Mouse (Mus musculus) retina, embryonic 14.5 days (tissue): ENCODE data around the gene Map10.

Experiments used
- DNase-seq: peaks from one replicate; pipeline ENCODE4 v3.0.0-alpha.2; 2015; ENCODE audit warnings: low spot score

Map10 gene

DNA sequence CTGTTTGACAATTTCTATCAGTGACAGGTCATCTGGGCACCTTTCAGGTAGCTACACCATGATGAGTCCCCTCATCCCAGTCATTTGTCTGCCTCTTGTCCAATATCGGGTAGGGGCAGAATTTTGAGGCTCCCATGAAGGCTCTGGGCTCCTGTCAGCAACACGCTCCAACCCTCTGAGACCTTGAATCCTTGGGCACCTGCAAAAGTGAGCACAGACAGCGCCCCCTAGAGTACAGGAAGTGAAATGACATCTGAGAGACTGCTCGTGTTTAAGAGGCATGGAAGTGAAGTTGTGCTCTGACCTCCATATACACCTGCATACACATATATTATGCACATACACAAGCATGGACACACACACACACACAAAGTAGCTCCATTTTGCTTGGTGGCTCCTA is 49.3 kb downstream of the Map10 start:
- DNase-seq = no peak

DNA sequence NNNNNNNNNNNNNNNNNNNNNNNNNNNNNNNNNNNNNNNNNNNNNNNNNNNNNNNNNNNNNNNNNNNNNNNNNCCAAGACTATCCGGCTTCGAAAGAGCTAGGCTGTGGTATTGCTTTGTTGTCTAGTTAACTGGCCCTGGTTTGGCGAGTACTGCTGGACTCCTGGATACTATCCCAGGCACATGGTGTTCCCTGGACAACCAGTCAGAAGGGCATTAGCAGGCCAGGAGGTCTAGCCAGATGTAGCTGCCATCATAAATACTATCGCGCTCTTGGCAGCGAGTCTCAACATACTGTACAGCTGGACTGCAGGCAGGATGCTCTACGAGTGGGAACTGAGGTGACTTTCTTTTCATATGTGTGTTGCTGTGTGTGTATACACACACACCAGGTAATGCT is 53.1 kb downstream of the Map10 start:
- DNase-seq = no peak
